Mouse (Mus musculus) ES-E14 (cell line): ENCODE data around the gene Rhd.

ENCODE experiments used
- CHD2 ChIP-seq: IDR thresholded peaks from 2 replicates; pipeline ENCODE4 v1.6.1; 2014; ENCODE audit warnings: mild to moderate bottlenecking, low read depth, low read length, inconsistent platforms
- MAFK ChIP-seq: IDR thresholded peaks from 2 replicates; pipeline ENCODE4 v1.6.1; 2014; ENCODE audit warnings: mild to moderate bottlenecking, low read depth, low read length, inconsistent platforms; ENCODE audit not compliant: insufficient read depth

DNA sequence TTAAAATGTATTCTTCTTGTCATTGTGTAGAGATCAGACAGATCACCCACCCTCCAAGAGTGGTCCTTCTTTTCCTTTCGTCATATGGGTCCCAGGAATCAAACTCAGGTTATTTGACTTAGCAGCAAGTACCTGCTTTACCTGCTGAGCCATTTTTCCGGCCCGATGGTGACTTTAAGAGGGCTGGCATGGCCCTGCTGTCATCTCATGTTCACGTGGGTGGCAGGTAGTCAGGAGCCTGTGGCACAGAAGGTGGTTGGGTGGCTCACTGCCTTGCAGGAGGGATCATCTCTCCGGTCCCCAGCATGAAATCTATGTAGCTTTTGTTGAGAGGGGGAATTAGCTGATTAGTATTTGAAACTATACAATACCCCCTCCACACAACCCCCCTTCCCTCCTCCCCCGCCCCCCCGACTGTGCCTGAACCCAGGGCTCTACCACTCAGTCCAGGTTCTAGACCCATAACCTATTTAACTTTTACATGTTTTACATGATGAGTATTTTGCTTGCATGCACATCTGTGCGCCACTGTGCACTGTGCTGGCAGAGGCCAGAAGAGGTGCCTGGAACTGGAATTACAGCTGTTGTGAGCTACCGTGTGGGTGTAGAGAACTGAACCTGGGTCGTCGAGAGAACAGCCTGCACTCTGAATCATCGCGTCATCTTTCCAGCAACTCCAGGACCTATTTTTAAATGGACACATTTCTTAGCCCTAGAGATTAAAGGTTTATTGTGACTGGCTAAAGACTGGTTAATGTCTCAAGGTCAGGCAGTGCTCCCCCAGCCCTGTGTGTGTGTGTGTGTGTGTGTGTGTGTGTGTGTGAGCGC lies 51.1 kb downstream of the Rhd start:
- no peak for TF ChIP-seq MAFK
- no peak for TF ChIP-seq CHD2
